Mouse (Mus musculus): Measurements from ENCODE around the gene Them7. TPM values are rescaled to one million over a fixed set of nuclear protein-coding genes. Genes with fewer than 3 reads are reported as not detected.
A peak's percentile ranks its signal among the peaks of the same experiment; 100 is the strongest.

The Them7 gene
- polyA plus RNA-seq, 1 experiment from 2014 or later, result not detected

- H3K9me3 ChIP-seq, result no peaks in the 10 kb centered on the region
- peaks cover 2% of the 10 kb centered on the region; the same call in 1 of the 2 replicates for H3K4me1 ChIP-seq
- no peak overlapping the region for H3K4me2 ChIP-seq
- no peak for ATAC-seq (ENCODE audit: low FRiP score)
- H3K9ac ChIP-seq, result no peak overlapping the region
- H3K27ac ChIP-seq, result no peak overlapping the region
- H3K36me3 ChIP-seq (replicated peaks), result no peaks in the 10 kb centered on the region
- peaks cover 14% of the 10 kb centered on the region; the same call in 1 of the 2 replicates for H3K27me3 ChIP-seq
- H3K4me3 ChIP-seq (replicated peaks), result no peak overlapping the region
- WGBS, result 97% methylated on average over 4 of the region's 4 CpGs
Measured at GRCm38 (mm10) chr2:105330024-105330423, 105.9 kb downstream of the Them7 start.

DNA sequence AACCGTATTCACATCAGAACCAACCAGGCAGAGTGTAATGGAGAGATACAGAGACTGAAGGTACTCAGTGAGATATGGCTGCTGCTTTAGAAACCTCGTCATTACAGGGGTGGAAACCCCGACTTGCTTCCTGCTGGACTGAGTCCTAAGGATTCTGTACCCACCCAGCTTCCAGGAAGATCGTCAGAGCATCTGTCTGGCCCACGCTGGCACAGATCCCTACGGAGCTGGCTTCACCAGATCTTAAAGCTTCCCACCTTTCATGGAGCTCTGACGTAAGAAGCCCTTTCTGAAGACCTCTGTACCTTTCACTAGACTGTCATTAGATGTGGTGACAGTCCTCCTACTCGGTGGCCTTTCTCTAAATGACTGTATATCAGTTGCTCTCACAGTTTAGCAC, 109.0 kb downstream of the Them7 start:
- Histone ChIP-seq H3K4me3 (replicated peaks) (no peak overlapping the region), H3K9ac (no peak overlapping the region), H3K36me3 (replicated peaks) (no peaks in the 10 kb centered on the region), H3K27me3 (peaks cover 26% of the 10 kb centered on the region), H3K9me3 (no peaks in the 10 kb centered on the region), H3K27ac (no peak overlapping the region), H3K4me1 (peaks cover 22% of the 10 kb centered on the region), H3K4me2 (no peak overlapping the region)
- ATAC-seq (ENCODE audit: low FRiP score), result no peak
- WGBS, result 75% methylated on average over 8 of the region's 8 CpGs

DNA sequence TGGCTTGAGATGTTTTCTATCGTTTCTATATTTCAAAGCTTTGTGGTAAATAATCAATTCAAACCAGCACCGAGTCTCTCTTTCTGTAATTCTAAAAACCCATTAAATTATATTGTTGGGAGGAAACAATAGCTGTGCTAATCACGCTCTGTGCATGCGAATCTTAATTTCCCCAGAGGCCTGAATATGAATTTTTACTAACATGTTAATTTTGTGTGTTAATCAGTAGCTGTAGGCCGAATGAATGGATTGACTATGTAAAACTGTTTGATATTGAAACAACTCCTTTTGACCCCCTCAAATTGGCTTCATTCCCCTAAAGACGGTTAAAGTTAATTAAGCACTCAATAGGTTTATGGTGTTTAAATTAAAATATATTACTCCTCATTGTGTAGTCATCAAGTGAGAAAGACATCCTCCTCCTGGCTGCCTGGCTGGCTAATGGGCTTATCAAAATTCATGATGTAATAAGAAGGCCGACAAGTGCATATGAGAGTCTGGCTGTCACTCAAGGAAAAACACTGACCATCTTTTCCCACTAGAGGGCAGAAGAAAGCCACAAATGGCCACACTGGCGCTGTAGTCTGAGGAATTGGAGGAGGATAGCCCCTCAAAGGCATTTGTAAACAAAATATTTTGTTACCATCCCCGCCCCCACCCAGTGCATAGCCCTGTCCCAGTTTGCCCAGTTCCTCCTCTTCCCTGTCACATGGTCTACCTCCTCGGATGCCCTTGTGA, 110.0 kb downstream of the Them7 start:
- H3K36me3 ChIP-seq (replicated peaks), result no peaks in the 10 kb centered on the region
- H3K27me3 ChIP-seq, result peaks cover 26% of the 10 kb centered on the region
- 19% methylated on average over 10 of the region's 10 CpGs for WGBS
- H3K4me1 ChIP-seq, result peaks cover 22% of the 10 kb centered on the region
- no peaks in the 10 kb centered on the region for H3K9me3 ChIP-seq
- H3K27ac ChIP-seq, result peak overlapping the region; percentile 43; the same call in 1 of the 2 replicates
- peak; percentile 78 for ATAC-seq (ENCODE audit: low FRiP score)
- no peak overlapping the region for H3K4me2 ChIP-seq
- no peak overlapping the region for H3K4me3 ChIP-seq (replicated peaks)
- no peak overlapping the region for H3K9ac ChIP-seq

DNA sequence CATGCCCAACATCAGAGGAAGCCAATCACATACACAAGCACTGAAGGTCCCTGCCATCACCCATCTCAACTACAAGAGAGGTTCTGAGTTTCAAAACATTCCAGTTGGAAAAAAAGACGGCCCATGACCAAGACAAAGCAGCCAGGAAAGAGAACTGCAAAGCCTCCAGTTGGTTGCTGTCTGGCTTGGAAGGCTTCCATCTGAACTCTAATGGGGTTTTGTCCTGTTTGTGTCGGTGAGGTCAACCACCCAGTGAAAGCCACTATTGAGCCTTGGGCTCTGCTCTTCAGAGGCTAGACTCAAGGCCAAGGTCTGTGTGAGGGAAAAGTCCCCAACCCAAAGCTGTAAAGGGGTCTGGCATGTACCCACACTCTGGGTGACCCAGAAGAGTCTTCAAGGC, 111.5 kb downstream of the Them7 start:
- Histone ChIP-seq H3K36me3 (replicated peaks) (no peaks in the 10 kb centered on the region), H3K27ac (no peak overlapping the region), H3K4me1 (peaks cover 22% of the 10 kb centered on the region), H3K27me3 (peaks cover 22% of the 10 kb centered on the region), H3K9me3 (no peaks in the 10 kb centered on the region), H3K4me3 (replicated peaks) (no peak overlapping the region), H3K4me2 (no peak overlapping the region), H3K9ac (no peak overlapping the region)
- no peak for ATAC-seq (ENCODE audit: low FRiP score)
- WGBS, result 74% methylated on average over 2 of the region's 2 CpGs

DNA sequence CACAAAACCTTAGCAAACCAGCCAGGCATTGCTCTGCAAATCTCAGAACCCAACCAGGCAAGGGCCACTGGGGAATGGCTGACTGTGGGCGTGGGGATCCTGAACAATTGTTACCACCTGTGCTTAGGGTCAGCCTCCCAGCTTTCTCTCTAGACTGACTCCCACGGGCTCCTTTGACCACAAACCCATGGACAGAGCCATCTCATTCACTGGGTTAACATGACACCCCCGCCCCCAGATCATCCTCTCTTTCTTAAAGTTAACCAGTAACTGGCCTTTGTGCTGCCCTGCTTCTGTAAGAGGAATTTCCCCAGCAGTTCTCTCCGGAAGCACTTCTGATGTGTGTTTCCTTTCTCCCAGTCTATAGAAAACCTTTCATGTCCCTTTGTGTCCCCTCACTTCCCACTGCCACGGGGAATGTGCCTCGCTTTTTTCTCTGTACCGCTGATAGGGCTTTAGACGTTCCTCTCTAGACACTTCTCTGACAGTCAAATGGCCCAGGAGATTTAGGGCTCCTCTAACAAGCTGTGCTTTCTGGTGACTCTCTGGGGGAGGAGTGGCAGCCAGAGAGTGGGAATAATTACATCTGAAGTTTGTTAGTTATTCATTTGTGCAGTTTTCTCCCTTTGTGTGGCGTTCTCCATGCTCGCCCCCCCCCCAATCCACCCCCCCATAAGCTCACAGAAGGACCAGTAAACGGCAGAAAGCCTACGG, 112.4 kb downstream of the Them7 start:
- no peak overlapping the region for H3K4me2 ChIP-seq
- no peak overlapping the region for H3K27ac ChIP-seq
- H3K9me3 ChIP-seq, result no peaks in the 10 kb centered on the region
- ATAC-seq (ENCODE audit: low FRiP score), result no peak
- H3K4me1 ChIP-seq, result peaks cover 22% of the 10 kb centered on the region
- H3K27me3 ChIP-seq, result peaks cover 17% of the 10 kb centered on the region
- WGBS, result 14% methylated on average over 12 of the region's 12 CpGs
- H3K4me3 ChIP-seq (replicated peaks), result no peak overlapping the region
- H3K9ac ChIP-seq, result no peak overlapping the region
- no peaks in the 10 kb centered on the region for H3K36me3 ChIP-seq (replicated peaks)

DNA sequence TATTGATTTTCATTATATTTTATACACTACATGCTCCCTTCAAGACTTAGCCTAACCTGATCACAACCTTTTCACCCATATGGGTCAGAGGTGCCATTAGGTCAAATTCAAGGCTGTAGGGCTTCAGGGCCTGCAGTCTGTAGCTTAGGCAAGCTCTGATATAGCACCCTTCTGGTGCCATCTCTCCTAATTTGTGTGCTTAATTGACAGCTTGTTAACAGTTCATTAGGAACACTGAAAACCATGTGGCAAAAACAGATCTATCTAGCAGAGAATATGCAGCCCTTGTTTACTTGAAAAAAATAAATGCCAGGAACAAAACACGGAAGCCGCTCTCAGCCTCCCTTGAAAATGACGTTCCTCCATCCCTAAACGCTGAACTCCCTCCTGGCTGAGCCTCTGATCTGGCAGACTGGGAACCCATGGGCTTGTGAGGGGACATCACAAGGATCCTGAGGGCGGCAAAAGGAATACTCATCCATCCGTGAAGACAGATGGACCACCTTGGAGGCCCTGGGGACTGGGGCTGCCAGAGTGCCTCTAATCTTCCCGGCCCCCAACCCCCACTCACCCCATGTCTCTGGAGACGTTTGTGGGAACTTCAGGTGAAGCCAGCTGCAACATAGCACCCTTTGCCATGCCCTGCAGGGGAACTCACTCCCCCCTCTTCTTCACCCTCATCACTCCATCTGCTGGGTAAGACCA, 113.2 kb downstream of the Them7 start:
- Histone ChIP-seq H3K9ac (no peak overlapping the region), H3K36me3 (replicated peaks) (no peaks in the 10 kb centered on the region), H3K4me2 (peak overlapping the region; percentile 19; the same call in 1 of the 2 replicates), H3K4me1 (peaks cover 22% of the 10 kb centered on the region), H3K4me3 (replicated peaks) (no peak overlapping the region), H3K27me3 (peaks cover 12% of the 10 kb centered on the region), H3K9me3 (no peaks in the 10 kb centered on the region), H3K27ac (no peak overlapping the region)
- ATAC-seq (ENCODE audit: low FRiP score), result no peak
- 30% methylated on average over 8 of the region's 8 CpGs for WGBS

- WGBS, result 67% methylated on average over 3 of the region's 3 CpGs
- Histone ChIP-seq H3K4me2 (no peak overlapping the region), H3K4me3 (replicated peaks) (no peak overlapping the region), H3K9ac (no peak overlapping the region), H3K9me3 (no peaks in the 10 kb centered on the region), H3K27ac (no peak overlapping the region), H3K4me1 (peaks cover 19% of the 10 kb centered on the region), H3K27me3 (peaks cover 16% of the 10 kb centered on the region), H3K36me3 (replicated peaks) (no peaks in the 10 kb centered on the region)
- ATAC-seq (ENCODE audit: low FRiP score), result no peak
Measured at GRCm38 (mm10) chr2:105339993-105340392, 115.9 kb downstream of the Them7 start.

- H3K36me3 ChIP-seq (replicated peaks), result no peaks in the 10 kb centered on the region
- no peaks in the 10 kb centered on the region for H3K9me3 ChIP-seq
- WGBS, result 43% methylated on average over 6 of the region's 6 CpGs
- H3K4me3 ChIP-seq (replicated peaks), result no peak overlapping the region
- no peak overlapping the region for H3K4me2 ChIP-seq
- peaks cover 9% of the 10 kb centered on the region; the same call in 1 of the 2 replicates for H3K4me1 ChIP-seq
- ATAC-seq (ENCODE audit: low FRiP score), result no peak
- no peak overlapping the region for H3K9ac ChIP-seq
- H3K27me3 ChIP-seq, result peaks cover 12% of the 10 kb centered on the region; the same call in 1 of the 2 replicates
- no peak overlapping the region for H3K27ac ChIP-seq
Measured at GRCm38 (mm10) chr2:105348886-105349285, 124.8 kb downstream of the Them7 start.

GRCm38 (mm10) chr2:105356791-105357190, 132.7 kb downstream of the Them7 start:
- Histone ChIP-seq H3K9ac (no peak overlapping the region), H3K27ac (no peak overlapping the region), H3K9me3 (no peaks in the 10 kb centered on the region), H3K4me3 (replicated peaks) (no peak overlapping the region), H3K27me3 (no peaks in the 10 kb centered on the region; the same call in 1 of the 2 replicates), H3K36me3 (replicated peaks) (no peaks in the 10 kb centered on the region), H3K4me1 (no peaks in the 10 kb centered on the region), H3K4me2 (no peak overlapping the region)
- ATAC-seq (ENCODE audit: low FRiP score), result no peak
- 75% methylated on average over 5 of the region's 5 CpGs for WGBS

- Histone ChIP-seq H3K27ac (no peak overlapping the region), H3K4me2 (no peak overlapping the region), H3K4me3 (replicated peaks) (no peak overlapping the region), H3K9ac (no peak overlapping the region), H3K9me3 (no peaks in the 10 kb centered on the region), H3K27me3 (no peaks in the 10 kb centered on the region; the same call in 1 of the 2 replicates), H3K4me1 (no peaks in the 10 kb centered on the region), H3K36me3 (replicated peaks) (no peaks in the 10 kb centered on the region)
- no peak for ATAC-seq (ENCODE audit: low FRiP score)
- WGBS, result 77% methylated on average over 3 of the region's 3 CpGs
Measured at GRCm38 (mm10) chr2:105358040-105358439, 133.9 kb downstream of the Them7 start.

- H3K4me2 ChIP-seq, result no peak overlapping the region
- H3K4me3 ChIP-seq (replicated peaks), result no peak overlapping the region
- no peak overlapping the region for H3K27ac ChIP-seq
- H3K36me3 ChIP-seq (replicated peaks), result no peaks in the 10 kb centered on the region
- WGBS, result 51% methylated on average over 4 of the region's 4 CpGs
- H3K27me3 ChIP-seq, result 0 out of 2 replicates have a peak, but pooled peaks cover 5% of the 10 kb centered on the region
- peaks cover 10% of the 10 kb centered on the region for H3K4me1 ChIP-seq
- no peak for ATAC-seq (ENCODE audit: low FRiP score)
- no peak overlapping the region for H3K9ac ChIP-seq
- H3K9me3 ChIP-seq, result no peaks in the 10 kb centered on the region
Measured at GRCm38 (mm10) chr2:105367623-105368022, 143.5 kb downstream of the Them7 start.

- peak overlapping the region; percentile 11 for H3K4me3 ChIP-seq (replicated peaks)
- ATAC-seq (ENCODE audit: low FRiP score), result 0 out of 2 replicates have a peak, but pooled peaks have one; percentile 49
- no peak overlapping the region for H3K27ac ChIP-seq
- 0 out of 2 replicates have a peak, but pooled peaks cover 5% of the 10 kb centered on the region for H3K27me3 ChIP-seq
- no peaks in the 10 kb centered on the region for H3K36me3 ChIP-seq (replicated peaks)
- no peaks in the 10 kb centered on the region for H3K9me3 ChIP-seq
- 7% methylated on average over 10 of the region's 10 CpGs for WGBS
- H3K4me1 ChIP-seq, result peaks cover 10% of the 10 kb centered on the region
- peak overlapping the region; percentile 43 for H3K4me2 ChIP-seq
- no peak overlapping the region for H3K9ac ChIP-seq
Measured at GRCm38 (mm10) chr2:105370240-105370639, 146.1 kb downstream of the Them7 start.
